ENCODE assay signal across 7 mouse cellular contexts in genomic region chr1:181853081-181853736, GRCm38 (mm10). TPM values are rescaled to one million over a fixed set of nuclear protein-coding genes. Genes with fewer than 3 reads are reported as not detected.
DNase-seq lines count a peak whose midpoint lies in the region; ATAC-seq and TF ChIP-seq lines count a peak whose summit lies in the region.

No protein-coding gene starts in this region.

- no peak for TF ChIP-seq CTCF in forebrain, postnatal 0 days (IDR thresholded peaks at IDR 0.05; ENCODE audit: low read depth)

- H3K36me3 ChIP-seq in forebrain, postnatal 0 days (ENCODE audit: insufficient read depth) = no peaks in the 10 kb centered on the region
- no peaks in the 10 kb centered on the region for H3K36me3 ChIP-seq in liver, embryonic 15.5 days (replicated peaks)
- H3K36me3 ChIP-seq in neural tube, embryonic 12.5 days = no peaks in the 10 kb centered on the region

- WGBS in forebrain, postnatal 0 days = 16% methylated on average over 21 of the region's 21 CpGs
- 4% methylated on average over 15 of the region's 21 CpGs for WGBS in liver, embryonic 15.5 days (ENCODE audit: insufficient replicate concordance)
- 14% methylated on average over 20 of the region's 21 CpGs for WGBS in neural tube, embryonic 12.5 days

- no peaks in the 10 kb centered on the region for H3K27me3 ChIP-seq in forebrain, postnatal 0 days (ENCODE audit: insufficient read depth, low read length)
- H3K27me3 ChIP-seq in liver, embryonic 15.5 days = peaks cover 22% of the 10 kb centered on the region
- H3K27me3 ChIP-seq in neural tube, embryonic 12.5 days (replicated peaks) = no peaks in the 10 kb centered on the region

- H3K9me3 ChIP-seq in forebrain, postnatal 0 days (ENCODE audit: low read length) = no peaks in the 10 kb centered on the region
- no peaks in the 10 kb centered on the region for H3K9me3 ChIP-seq in liver, embryonic 15.5 days (replicated peaks)
- H3K9me3 ChIP-seq in neural tube, embryonic 12.5 days = no peaks in the 10 kb centered on the region

- no peak for ATAC-seq in forebrain, postnatal 0 days
- ATAC-seq in inflammation-experienced regulatory T-cells, adult 6 months = peak; percentile 95
- ATAC-seq in liver, embryonic 15.5 days (ENCODE audit: insufficient read depth) = peak; percentile 42; the same call in 1 of the 2 replicates
- ATAC-seq in neural tube, embryonic 12.5 days (ENCODE audit: low FRiP score, low read depth) = no peak; the same call in 1 of the 2 replicates
- ATAC-seq in frontal cortex, adult (ENCODE audit: low TSS enrichment) = no peak

- peak overlapping the region; percentile 26 for H3K4me2 ChIP-seq in forebrain, postnatal 0 days (ENCODE audit: low read depth)
- H3K4me2 ChIP-seq in liver, embryonic 15.5 days = peak overlapping the region; percentile 49
- peak overlapping the region; percentile 32 for H3K4me2 ChIP-seq in neural tube, embryonic 12.5 days (replicated peaks)

- H3K4me1 ChIP-seq in forebrain, postnatal 0 days (ENCODE audit: insufficient read depth) = no peaks in the 10 kb centered on the region
- peaks cover 12% of the 10 kb centered on the region for H3K4me1 ChIP-seq in liver, embryonic 15.5 days (replicated peaks)
- H3K4me1 ChIP-seq in neural tube, embryonic 12.5 days = peaks cover 11% of the 10 kb centered on the region

- DNase-seq in c-Kit-positive CD71-negative TER-119-negative erythroid progenitor cells, embryonic 14.5 days (ENCODE audit: low read depth) = peak; percentile 72
- no peak for DNase-seq in forebrain, postnatal 0 days
- no peak for DNase-seq in cerebellum, adult 8-10 months

- peak overlapping the region; percentile 11; the same call in 1 of the 2 replicates for H3K4me3 ChIP-seq in forebrain, postnatal 0 days (ENCODE audit: low read depth, low read length)
- H3K4me3 ChIP-seq in liver, embryonic 15.5 days (replicated peaks) = peak overlapping the region; percentile 42
- H3K4me3 ChIP-seq in neural tube, embryonic 12.5 days = no peak overlapping the region

- no peak overlapping the region for H3K9ac ChIP-seq in forebrain, postnatal 0 days
- H3K9ac ChIP-seq in liver, embryonic 15.5 days = no peak overlapping the region
- no peak overlapping the region for H3K9ac ChIP-seq in neural tube, embryonic 12.5 days

- no peak overlapping the region for H3K27ac ChIP-seq in forebrain, postnatal 0 days (ENCODE audit: low read depth, low read length)
- H3K27ac ChIP-seq in liver, embryonic 15.5 days (replicated peaks) = peak overlapping the region; percentile 61; the same call in 1 of the 2 replicates
- no peak overlapping the region for H3K27ac ChIP-seq in neural tube, embryonic 12.5 days

RNA-seq across cellular contexts. Expression of gene Lbr, which starts 10.4 kb away (rescaled TPM):
- 21.9 and 23.7 TPM in 2 replicates for total RNA-seq in forebrain, postnatal 0 days (2014; rRNA removed)
- polyA plus RNA-seq in forebrain, postnatal 0 days (2015; fragmentation: Nextera tagmentation; extraction: Ambion mirVana) = 17.7 and 19.8 TPM in 2 replicates
- polyA plus RNA-seq in inflammation-experienced regulatory T-cells, adult 6 months (2017; shearing (Covaris generic)) = 100 to 1,000 TPM; 309 to 585 (median 335) TPM
- polyA plus RNA-seq in liver, embryonic 15.5 days (2015; fragmentation: Nextera tagmentation; extraction: Ambion mirVana) = 250 and 253 TPM in 2 replicates
- 90.3 and 91.5 TPM in 2 replicates for polyA plus RNA-seq in neural tube, embryonic 12.5 days (2016; fragmentation: Nextera tagmentation; extraction: Ambion mirVana)

Comparison
In these comparisons a context has a peak if more than half of its experiments do, and no peak if none do; other contexts are left out.
1. ATAC-seq: peak in inflammation-experienced regulatory T-cells, adult 6 months (single experiment) and liver, embryonic 15.5 days (single experiment); none in forebrain, postnatal 0 days (single experiment), neural tube, embryonic 12.5 days (single experiment) and frontal cortex, adult (single experiment).
2. Peak in every context shown above with its lines, with median percentiles within 50 percentile points of each other: H3K4me2 ChIP-seq.